Mouse (Mus musculus) myocyte (in vitro differentiated cells): Measurements from ENCODE around the gene 1110002E22Rik. TPM values are rescaled to one million over a fixed set of nuclear protein-coding genes. Genes with fewer than 3 reads are reported as not detected.
A peak's percentile ranks its signal among the peaks of the same experiment; 100 is the strongest.

Experiments used
- H3K27me3 ChIP-seq: one replicate; pipeline ENCODE4 v1.6.1; 2011; ENCODE audit not compliant: control insufficient read depth, insufficient read depth, insufficient read length
- H3K36me3 ChIP-seq: one replicate; pipeline ENCODE4 v1.6.1; 2011; ENCODE audit not compliant: control insufficient read depth, insufficient read depth
- H3K4me2 ChIP-seq: one replicate; pipeline ENCODE4 v1.6.1; 2011; ENCODE audit warnings: low read depth, control low read depth
- H3K4me3 ChIP-seq: one replicate; pipeline ENCODE4 v1.5.1; 2011; ENCODE audit warnings: mild to moderate bottlenecking, control low read depth, moderate library complexity
- H3K79me2 ChIP-seq: one replicate; pipeline ENCODE4 v1.6.1; 2011; ENCODE audit not compliant: control insufficient read depth, insufficient read depth
- H3ac ChIP-seq: one replicate; pipeline ENCODE4 v1.6.1; 2011; ENCODE audit not compliant: control insufficient read depth, insufficient read length
- CEBPB ChIP-seq: IDR thresholded peaks from 2 replicates; pipeline ENCODE4 v1.6.1; 2011; ENCODE audit warnings: mild to moderate bottlenecking, moderate library complexity; ENCODE audit not compliant: poor library complexity, insufficient read depth, severe bottlenecking
- E2F4 ChIP-seq: IDR thresholded peaks from one replicate; pipeline ENCODE4 v1.6.1; 2011; ENCODE audit warnings: mild to moderate bottlenecking, control low read depth, moderate library complexity; ENCODE audit not compliant: insufficient read depth
- MAX ChIP-seq: IDR thresholded peaks from one replicate; pipeline ENCODE4 v1.6.1; 2011; ENCODE audit warnings: low read depth, mild to moderate bottlenecking, control low read depth
- MYOD1 ChIP-seq, 3 experiments: IDR thresholded peaks; one replicate each; pipeline ENCODE4 v1.6.1; 2011; ENCODE audit warnings: control low read depth in 2 of 3, low read depth in 2 of 3, mild to moderate bottlenecking in 2 of 3, moderate library complexity in 1 of 3; ENCODE audit not compliant: insufficient read length in 2 of 3, control insufficient read depth in 1 of 3
- MYOG ChIP-seq, 3 experiments: IDR thresholded peaks; one replicate each; pipeline ENCODE4 v1.6.1; 2011; ENCODE audit warnings: control low read depth in 2 of 3, low read depth in 2 of 3, mild to moderate bottlenecking in 2 of 3; ENCODE audit not compliant: insufficient read length in 2 of 3, control insufficient read depth in 1 of 3, insufficient read depth in 1 of 3
- POLR2A ChIP-seq: IDR thresholded peaks from one replicate; pipeline ENCODE4 v1.6.1; 2011; ENCODE audit warnings: low read depth, mild to moderate bottlenecking, control low read depth, moderate library complexity; ENCODE audit not compliant: insufficient read length
- POLR2AphosphoS2 ChIP-seq: IDR thresholded peaks from one replicate; pipeline ENCODE4 v1.6.1; 2011; ENCODE audit warnings: low read depth, control low read depth; ENCODE audit not compliant: insufficient read length
- REST ChIP-seq: IDR thresholded peaks from one replicate; pipeline ENCODE4 v1.6.1; 2011; ENCODE audit warnings: mild to moderate bottlenecking, control low read depth, moderate library complexity; ENCODE audit not compliant: insufficient read depth, insufficient read length
- SRF ChIP-seq: IDR thresholded peaks from one replicate; pipeline ENCODE4 v1.6.1; 2011; ENCODE audit warnings: low read depth; ENCODE audit not compliant: control insufficient read depth, insufficient read length
- TCF12 ChIP-seq: IDR thresholded peaks from one replicate; pipeline ENCODE4 v1.6.1; 2011; ENCODE audit warnings: mild to moderate bottlenecking, control low read depth; ENCODE audit not compliant: poor library complexity, insufficient read depth, severe bottlenecking
- TCF3 ChIP-seq: IDR thresholded peaks from one replicate; pipeline ENCODE4 v1.6.1; 2011; ENCODE audit warnings: low read depth, control low read depth; ENCODE audit not compliant: insufficient read length
- USF1 ChIP-seq: IDR thresholded peaks from one replicate; pipeline ENCODE4 v1.6.1; 2011; ENCODE audit warnings: low read depth, mild to moderate bottlenecking, control low read depth, moderate library complexity
- polyA plus RNA-seq: library from polyadenylated mRNA; unstranded; fragments of >200 nt; fragmentation: generic; extraction: Trizol; gene quantifications from one replicate; pipeline ENCODE4 v1.2.1, GENCODE M21; 2012; ENCODE audit warnings: missing spikeins

The 1110002E22Rik gene
- polyA plus RNA-seq, 1 experiment, result 22.3 TPM

DNA sequence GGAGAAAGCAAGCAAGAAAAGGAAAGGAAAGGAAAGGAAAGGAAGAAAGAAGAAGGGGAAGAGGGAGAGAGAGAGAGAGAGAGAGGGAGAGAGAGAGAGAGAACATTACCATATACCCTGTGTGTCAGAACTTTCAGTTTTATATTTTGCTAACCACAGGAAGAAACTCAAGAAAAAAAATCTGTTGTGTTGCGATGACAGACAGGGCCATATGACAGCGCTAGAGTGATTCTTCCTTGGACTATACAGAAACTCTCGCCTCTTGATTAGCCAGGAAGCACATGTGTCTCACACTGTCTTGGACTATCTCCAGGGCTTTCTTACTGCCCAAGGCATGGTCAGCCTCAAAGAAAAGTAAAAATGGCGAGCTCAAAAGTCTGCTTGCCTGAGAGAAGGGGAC lies 2.2 kb upstream of the 1110002E22Rik start:
- Histone ChIP-seq H3K4me2 (peak overlapping the region; percentile 93), H3ac (no peak overlapping the region), H3K36me3 (no peaks in the 10 kb centered on the region), H3K79me2 (peaks cover 24% of the 10 kb centered on the region), H3K27me3 (no peaks in the 10 kb centered on the region), H3K4me3 (no peak overlapping the region)
- TF ChIP-seq MYOD1 (IDR thresholded peaks at IDR 0.05; ENCODE audit: control insufficient read depth in 1 of 3, insufficient read length in 2 of 3, low read depth in 2 of 3) (peak; percentile 91 to 94 (median 93)), USF1 (peak; percentile 43), POLR2AphosphoS2 (no peak), MYOG (IDR thresholded peaks at IDR 0.05; ENCODE audit: control insufficient read depth in 1 of 3, insufficient read depth in 1 of 3, insufficient read length in 2 of 3, low read depth in 2 of 3) (peak in 1 of 3 experiments; percentile 34), POLR2A (no peak), TCF12 (peak; percentile 57), E2F4 (no peak), SRF (no peak), REST (no peak), TCF3 (no peak), CEBPB (no peak), MAX (no peak)

DNA sequence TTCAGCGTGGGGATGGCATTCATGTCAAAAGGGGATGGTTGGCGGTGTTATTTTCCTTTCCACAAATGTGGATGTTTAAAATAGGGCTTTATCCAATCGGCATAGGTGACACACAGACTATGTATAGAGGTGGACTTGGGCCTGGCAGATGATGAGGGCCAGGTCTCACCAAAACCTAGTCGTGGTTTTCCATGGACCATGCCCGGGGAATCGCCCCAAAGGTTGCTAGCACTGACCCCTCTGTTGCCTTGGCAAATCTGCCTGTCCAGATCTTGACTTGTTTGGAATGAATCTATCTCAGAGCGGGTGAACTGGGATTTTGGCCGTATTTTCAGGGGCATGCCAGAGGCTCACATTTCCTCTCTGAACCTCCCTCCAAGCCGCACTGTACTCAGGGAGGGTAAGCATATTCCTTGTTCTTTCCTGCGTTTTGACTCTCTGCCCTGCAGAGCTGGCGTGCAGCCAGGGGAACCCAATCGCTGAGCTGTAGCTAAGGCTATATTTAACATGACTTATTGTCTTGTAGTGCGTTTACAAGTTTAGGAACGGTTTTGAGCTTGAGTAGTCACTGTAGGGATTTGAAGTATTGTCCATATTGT lies 1.0 kb upstream of the 1110002E22Rik start:
- Histone ChIP-seq H3K79me2 (peaks cover 35% of the 10 kb centered on the region), H3K36me3 (no peaks in the 10 kb centered on the region), H3ac (no peak overlapping the region), H3K27me3 (no peaks in the 10 kb centered on the region), H3K4me2 (peak overlapping the region; percentile 93), H3K4me3 (peak overlapping the region; percentile 86)
- no peak for TF ChIP-seq POLR2AphosphoS2
- peak; percentile 19 for TF ChIP-seq POLR2A
- TF ChIP-seq MYOG (IDR thresholded peaks at IDR 0.05; ENCODE audit: control insufficient read depth in 1 of 3, insufficient read depth in 1 of 3, insufficient read length in 2 of 3, low read depth in 2 of 3), result no peak

DNA sequence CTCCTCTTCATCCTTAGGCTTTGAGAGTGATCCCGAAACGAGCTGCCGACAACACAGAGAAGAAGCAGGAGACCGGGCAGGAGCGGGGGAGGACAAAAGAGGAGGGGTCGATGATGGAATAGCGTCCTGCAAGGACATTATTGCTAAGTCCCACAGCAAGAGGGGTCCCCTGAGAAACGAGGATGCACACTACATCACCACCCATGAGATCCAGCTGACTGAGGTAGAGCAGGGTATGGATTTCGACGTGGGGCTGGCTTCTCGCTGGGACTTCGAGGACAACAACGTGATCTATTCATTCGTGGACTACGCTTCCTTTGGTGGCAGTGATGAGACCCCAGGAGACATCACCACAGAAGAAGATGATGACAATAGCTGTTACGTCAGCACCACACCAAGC lies 1.1 kb downstream of the 1110002E22Rik start:
- Histone ChIP-seq H3K36me3 (no peaks in the 10 kb centered on the region), H3K4me2 (peak overlapping the region; percentile 93), H3K79me2 (peaks cover 56% of the 10 kb centered on the region), H3ac (peak overlapping the region; percentile 75), H3K27me3 (no peaks in the 10 kb centered on the region), H3K4me3 (peak overlapping the region; percentile 86)
- TF ChIP-seq POLR2AphosphoS2, result no peak
- TF ChIP-seq POLR2A, result no peak
- TF ChIP-seq MYOD1 (IDR thresholded peaks at IDR 0.05; ENCODE audit: control insufficient read depth in 1 of 3, insufficient read length in 2 of 3, low read depth in 2 of 3), result no peak
- no peak for TF ChIP-seq E2F4
- no peak for TF ChIP-seq SRF

DNA sequence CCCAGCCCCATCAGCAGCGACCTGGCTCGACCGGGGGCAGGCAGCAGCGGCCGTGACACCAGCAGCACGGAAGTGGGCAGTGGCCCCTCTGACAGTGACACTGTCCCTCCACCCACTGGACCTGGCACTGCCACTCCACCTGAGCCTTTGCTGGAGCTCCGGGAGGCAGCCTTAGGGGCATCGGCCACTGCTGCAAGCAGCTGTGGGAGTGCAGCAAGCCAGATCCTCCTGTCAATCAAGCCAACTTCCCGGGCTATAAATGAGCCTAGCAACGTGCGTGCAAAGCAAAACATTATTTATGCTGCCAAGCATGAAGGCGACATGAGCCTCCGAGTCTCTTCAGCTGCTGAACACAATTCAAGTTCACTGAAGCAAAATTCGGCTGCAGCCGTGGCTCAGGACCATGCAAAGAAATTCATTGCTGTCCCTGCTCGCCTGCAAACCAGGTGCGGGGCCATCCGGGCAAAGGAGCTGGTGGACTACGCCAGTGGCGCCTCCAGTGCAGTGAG lies 1.6 kb downstream of the 1110002E22Rik start:
- Histone ChIP-seq H3K79me2 (peaks cover 61% of the 10 kb centered on the region), H3K4me3 (peak overlapping the region; percentile 86), H3K27me3 (no peaks in the 10 kb centered on the region), H3ac (peak overlapping the region; percentile 75), H3K4me2 (peak overlapping the region; percentile 93), H3K36me3 (peaks cover under 1% of the 10 kb centered on the region)
- TF ChIP-seq TCF3 (peak; percentile 47), MYOG (IDR thresholded peaks at IDR 0.05; ENCODE audit: control insufficient read depth in 1 of 3, insufficient read depth in 1 of 3, insufficient read length in 2 of 3, low read depth in 2 of 3) (peak; percentile 46 to 83 (median 55)), POLR2A (peak; percentile 89), POLR2AphosphoS2 (peak; percentile 62), SRF (no peak), MYOD1 (IDR thresholded peaks at IDR 0.05; ENCODE audit: control insufficient read depth in 1 of 3, insufficient read length in 2 of 3, low read depth in 2 of 3) (peak; percentile 90 to 95 (median 94))

DNA sequence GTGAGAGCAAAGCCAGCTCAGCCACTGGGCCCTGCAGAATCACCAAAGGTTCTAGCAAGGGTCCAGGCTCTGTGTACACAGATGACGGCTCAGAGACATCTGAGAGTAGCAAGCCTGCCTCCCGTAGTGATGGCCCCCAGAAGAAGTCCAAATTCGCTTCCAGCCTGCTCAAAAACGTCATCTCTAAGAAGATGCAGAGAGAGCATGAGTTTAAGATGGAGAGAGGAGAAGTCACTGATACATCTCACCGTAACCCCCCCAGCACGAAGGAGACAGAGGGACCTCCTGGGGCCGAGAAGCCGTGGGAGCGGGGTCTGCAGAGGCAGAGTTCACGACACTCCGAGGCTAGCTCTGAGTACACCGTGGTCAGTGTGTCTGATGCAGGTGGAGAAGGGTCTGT lies 2.4 kb downstream of the 1110002E22Rik start, which contains the start of gene Gm5105:
Gene Gm5105, minus strand, starts transcription at position 101 of the 400 bp plus-strand sequence.
- H3K4me3 ChIP-seq, result peak within 1 kb of the TSS; percentile 86
- no peak for TF ChIP-seq E2F4
- peak; percentile 14 for TF ChIP-seq POLR2A
- H3K36me3 ChIP-seq, result peaks cover 10% of the 10 kb centered on the region
- H3K27me3 ChIP-seq, result no peaks in the 10 kb centered on the region
- peak within 1 kb of the TSS; percentile 75 for H3ac ChIP-seq
- H3K79me2 ChIP-seq, result peaks cover 70% of the 10 kb centered on the region
- peak within 1 kb of the TSS; percentile 93 for H3K4me2 ChIP-seq
